Mouse (Mus musculus) lung, postnatal 0 days (tissue): Measurements from ENCODE around the gene Ptpdc1.

ENCODE experiments used
- CTCF ChIP-seq: IDR thresholded peaks from 2 replicates; pipeline ENCODE4 v1.5.1; 2016; ENCODE audit warnings: antibody characterized with exemption, mild to moderate bottlenecking
- EP300 ChIP-seq: IDR thresholded peaks from 2 replicates; pipeline ENCODE4 v1.6.1; 2016; ENCODE audit warnings: antibody characterized with exemption, mild to moderate bottlenecking, control low read depth

DNA sequence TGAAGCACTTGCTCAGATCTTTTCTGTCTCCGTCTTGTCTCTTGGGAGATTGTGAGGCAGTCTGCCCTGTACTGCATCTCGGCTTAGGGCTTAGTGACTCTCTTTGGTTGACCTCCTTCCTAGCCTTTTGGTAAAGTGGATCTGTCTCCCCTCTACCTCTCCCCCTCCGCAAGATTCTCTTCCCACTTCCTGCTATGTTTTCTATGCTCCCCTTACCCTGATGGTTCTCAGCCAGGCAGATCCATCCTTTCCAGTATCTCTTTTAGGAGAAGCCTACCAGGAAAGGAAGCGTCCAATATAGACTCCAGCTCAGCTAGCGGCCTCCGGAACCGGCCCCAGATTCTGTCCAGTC is 38.5 kb upstream of the Ptpdc1 start:
- TF ChIP-seq CTCF: no peak
- TF ChIP-seq EP300: no peak
